Mouse (Mus musculus) small intestine, adult 2 months (tissue): Measurements from ENCODE around the gene Sec61a1.

Experiments used
- CTCF ChIP-seq: fragments of 200-500 bp; IDR thresholded peaks from 2 replicates; pipeline ENCODE4 v1.5.1; 2012; ENCODE audit warnings: low read depth, mild to moderate bottlenecking, control low read depth, inconsistent platforms, low read length, moderate library complexity, mixed read lengths; ENCODE audit not compliant: insufficient replicate concordance, insufficient read length; ENCODE audit errors: extremely low read depth
- POLR2A ChIP-seq: fragments of 200-500 bp; IDR thresholded peaks from 2 replicates; pipeline ENCODE4 v1.6.1; 2012; ENCODE audit warnings: low read depth, mild to moderate bottlenecking, control low read depth, inconsistent platforms, low read length, moderate library complexity

GRCm38 (mm10) chr6:88540093-88540755 lies 21.5 kb upstream of the Sec61a1 start:
- no peak for TF ChIP-seq CTCF
- TF ChIP-seq POLR2A = no peak
